Mouse (Mus musculus): ENCODE measurements around the gene Speg.

The Speg gene

GRCm38 (mm10) chr1:75374950-75375936 is at the start of gene Speg:
Speg (plus strand) TSS chr1:75375297.
- POLR2A ChIA-PET = interaction anchor here in 1 of 4 experiments (0.5 kb wide), 1 partner anchor 31 kb away, joined by 3 read pairs; no protein-coding TSS in a partner anchor
- CTCF ChIA-PET = interaction anchor here (0.5 to 1.2 kb wide), 6 partner anchors 32 to 1192 kb away, joined by 3 to 7 read pairs (median 4); no protein-coding TSS in a partner anchor

DNA sequence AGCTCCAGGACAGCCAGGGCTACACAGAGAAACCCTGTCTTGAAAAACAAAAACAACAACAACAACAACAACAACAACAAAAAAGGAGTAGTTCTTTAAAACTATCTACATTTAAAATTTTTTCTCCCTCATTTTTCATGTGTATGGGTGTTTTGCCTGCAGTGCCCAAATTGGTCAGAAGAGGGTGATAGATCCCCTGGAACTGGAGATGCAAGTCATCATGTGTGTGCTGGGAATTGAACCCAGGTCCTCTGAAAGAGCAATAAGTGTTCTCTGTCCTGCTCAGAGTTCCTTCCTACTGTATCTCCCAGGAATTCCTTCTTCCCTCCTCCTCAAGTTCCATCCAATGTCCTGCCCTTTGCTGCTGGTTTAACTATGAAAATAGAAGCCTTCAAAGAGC is 47.6 kb upstream of the Speg start:
- CTCF ChIA-PET = interaction anchor here in 1 of 4 experiments (1.4 kb wide), 1 partner anchor 71 kb away, joined by 4 read pairs; no protein-coding TSS in a partner anchor
- POLR2A ChIA-PET = interaction anchor here in 2 of 4 experiments (1.8 to 3.6 kb wide), 2 partner anchors 10 to 11 kb away, joined by 19 to 24 read pairs; partner anchors contain the start of gene Dnpep (in 2 of the 2)

GRCm38 (mm10) chr1:75331271-75331670 is 43.8 kb upstream of the Speg start:
- CTCF ChIA-PET = interaction anchor here in 1 of 4 experiments (1.0 to 1.9 kb wide), 2 partner anchors 14 kb away, joined by 3 to 10 read pairs; partner anchors contain the start of gene Dnpep
- POLR2A ChIA-PET = interaction anchor here in 2 of 4 experiments (0.9 to 2.4 kb wide), 8 partner anchors 12 to 139 kb away, joined by 3 to 17 read pairs (median 4); partner anchors contain the start of genes Dnpep (in 2 of the 2), Ankzf1 (in 1 of the 2) and Atg9a (in 1 of the 2)

GRCm38 (mm10) chr1:75336461-75336860 is 38.6 kb upstream of the Speg start:
- ChIA-PET POLR2A (interaction anchor here in 2 of 4 experiments (1.3 to 3.4 kb wide), 5 partner anchors 8 to 168 kb away, joined by 4 to 12 read pairs (median 6); partner anchors contain the start of genes Dnpep (in 1 of the 2) and Zfand2b (in 1 of the 2)), CTCF (interaction anchor here in 3 of 4 experiments (0.6 to 1.8 kb wide), 5 partner anchors 13 to 141 kb away, joined by 3 to 6 read pairs (median 4); no protein-coding TSS in a partner anchor)

GRCm38 (mm10) chr1:75337097-75337496 is 38.0 kb upstream of the Speg start:
- ChIA-PET POLR2A (no interaction called here), CTCF (interaction anchor here in 1 of 4 experiments (1.1 kb wide), 1 partner anchor 140 kb away, joined by 3 read pairs; no protein-coding TSS in a partner anchor)

DNA sequence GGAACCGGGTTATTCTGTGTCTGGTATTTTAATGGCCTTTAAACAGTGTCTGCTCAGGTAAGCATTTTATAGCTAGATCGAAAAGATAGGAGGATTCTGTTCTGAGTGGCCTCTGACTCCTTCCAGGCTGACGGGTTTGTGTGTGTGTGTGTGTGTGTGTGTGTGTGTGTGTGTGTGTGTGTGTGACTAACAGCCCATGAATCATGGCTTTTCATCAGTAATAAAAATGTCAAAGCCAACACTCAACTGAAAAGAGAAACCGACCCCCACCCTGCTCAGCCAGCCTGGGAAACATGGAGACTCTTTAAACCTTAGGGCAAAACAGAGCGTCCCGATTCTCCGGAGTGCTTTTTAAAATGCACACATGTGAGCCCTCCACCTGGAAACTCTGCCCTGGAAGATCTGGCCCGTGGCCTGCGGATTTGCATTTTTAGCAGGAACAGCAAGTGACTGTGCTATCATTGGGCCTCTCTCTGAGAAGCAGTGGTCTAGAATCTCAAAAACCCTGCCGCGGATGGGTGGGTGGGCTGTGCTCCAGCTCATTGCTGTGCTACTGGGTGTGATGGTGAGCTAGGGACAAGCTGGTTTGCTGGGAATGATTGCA is 36.9 kb upstream of the Speg start:
- ChIA-PET POLR2A (interaction anchor here in 1 of 4 experiments (1.4 to 1.5 kb wide), 2 partner anchors 10 to 21 kb away, joined by 3 to 4 read pairs; no protein-coding TSS in a partner anchor), CTCF (interaction anchor here in 1 of 4 experiments (0.6 kb wide), 1 partner anchor 180 kb away, joined by 3 read pairs; no protein-coding TSS in a partner anchor)

- ChIA-PET POLR2A (interaction anchor here in 1 of 4 experiments (1.5 kb wide), 1 partner anchor 11 kb away, joined by 3 read pairs; no protein-coding TSS in a partner anchor), CTCF (interaction anchor here in 1 of 4 experiments (2.4 kb wide), 1 partner anchor 128 kb away, joined by 9 read pairs; no protein-coding TSS in a partner anchor)
Observed at GRCm38 (mm10) chr1:75339337-75339736, 35.8 kb upstream of the Speg start.

DNA sequence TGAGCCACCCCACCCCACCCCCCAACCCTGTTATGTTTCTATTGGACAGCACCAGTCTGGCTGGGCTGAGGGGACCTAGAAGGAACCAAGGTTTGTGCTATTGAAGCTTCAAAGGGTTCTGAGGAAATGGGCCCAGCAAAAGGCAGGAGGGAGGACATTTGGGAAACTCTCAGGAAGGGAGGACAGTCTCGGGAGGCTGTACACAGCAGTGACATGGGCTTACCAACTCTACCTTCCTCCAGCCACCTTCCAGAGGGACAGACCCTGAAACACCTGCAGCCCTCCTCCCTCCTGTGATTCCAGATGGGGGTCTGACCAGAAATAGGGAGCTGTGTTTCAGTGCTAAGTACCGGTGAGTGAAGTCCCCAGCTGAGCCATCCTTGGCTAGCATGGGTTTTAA is 34.6 kb upstream of the Speg start:
- CTCF ChIA-PET = interaction anchor here in 3 of 4 experiments (0.7 to 7.4 kb wide), 8 partner anchors 20 to 137 kb away, joined by 3 to 89 read pairs (median 4); partner anchors contain the start of gene Des (in 1 of the 3)
- POLR2A ChIA-PET = interaction anchor here in 1 of 4 experiments (0.6 to 0.7 kb wide), 2 partner anchors 23 to 205 kb away, joined by 4 read pairs; no protein-coding TSS in a partner anchor

GRCm38 (mm10) chr1:75342874-75343416 is 32.2 kb upstream of the Speg start:
- CTCF ChIA-PET = interaction anchor here (0.5 to 7.4 kb wide), 64 partner anchors 8 to 1061 kb away, joined by 3 to 89 read pairs (median 6); partner anchors contain the start of genes Gmppa (in 2 of the 4), Ankzf1 (in 1 of the 4), Atg9a (in 1 of the 4) and Chpf (in 1 of the 4)
- POLR2A ChIA-PET = interaction anchor here (0.6 to 5.1 kb wide), 25 partner anchors 10 to 368 kb away, joined by 3 to 25 read pairs (median 4); partner anchors contain the start of genes Des (in 1 of the 4) and Gmppa (in 1 of the 4)

DNA sequence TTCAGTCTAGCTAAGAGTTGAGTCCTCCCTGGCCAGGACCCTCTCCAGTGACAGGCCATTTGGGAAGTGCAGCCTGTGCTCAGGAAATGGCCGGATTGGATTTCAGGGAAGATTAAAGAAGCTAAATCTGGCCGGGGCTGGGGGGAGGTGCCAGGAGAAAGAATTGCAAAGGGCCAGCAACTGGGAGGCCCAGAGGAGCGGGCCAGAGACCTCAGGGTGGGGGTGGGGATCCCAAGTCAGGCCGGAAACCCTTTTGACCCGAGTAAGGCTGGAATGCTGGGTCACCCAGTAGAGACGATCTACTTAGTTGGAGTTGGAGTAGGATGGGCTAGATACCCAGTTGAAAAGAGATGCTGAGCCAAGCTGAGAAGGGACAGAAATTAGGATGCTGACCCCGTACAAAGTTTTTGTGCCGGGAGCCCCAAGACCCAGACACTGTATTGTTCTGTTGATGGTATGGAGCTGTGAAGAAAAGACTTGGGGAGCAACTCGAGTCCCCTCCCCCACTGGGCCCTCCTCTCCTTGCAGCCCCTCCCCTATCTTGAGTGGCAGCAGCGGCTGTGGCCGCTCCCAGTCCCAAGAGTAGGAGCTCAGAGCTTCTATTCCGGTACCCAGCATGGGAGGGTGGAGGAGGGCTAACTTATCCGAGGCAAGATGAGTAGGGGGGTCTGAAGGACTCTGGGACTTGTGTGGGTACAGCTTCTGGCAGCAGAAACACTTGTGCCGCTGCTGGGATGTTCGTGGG is 30.6 kb upstream of the Speg start:
- POLR2A ChIA-PET = interaction anchor here in 3 of 4 experiments (0.5 to 5.1 kb wide), 32 partner anchors 10 to 557 kb away, joined by 3 to 25 read pairs (median 4); partner anchors contain the start of genes Dnpep (in 2 of the 3), Gmppa (in 2 of the 3) and Des (in 1 of the 3)
- CTCF ChIA-PET = interaction anchor here (0.5 to 7.4 kb wide), 40 partner anchors 10 to 455 kb away, joined by 3 to 89 read pairs (median 5); partner anchors contain the start of genes Gmppa (in 2 of the 4), Chpf (in 1 of the 4), Des (in 1 of the 4) and Dnpep (in 1 of the 4)

- CTCF ChIA-PET = interaction anchor here (0.6 to 7.4 kb wide), 37 partner anchors 13 to 444 kb away, joined by 3 to 89 read pairs (median 4); partner anchors contain the start of genes Gmppa (in 2 of the 4), Chpf (in 1 of the 4), Des (in 1 of the 4) and Dnpep (in 1 of the 4)
- POLR2A ChIA-PET = interaction anchor here (0.5 to 5.1 kb wide), 30 partner anchors 9 to 557 kb away, joined by 3 to 25 read pairs (median 4); partner anchors contain the start of genes Dnpep (in 2 of the 4), Des (in 1 of the 4) and Gmppa (in 1 of the 4)
Observed at GRCm38 (mm10) chr1:75345036-75345935, 29.8 kb upstream of the Speg start.

DNA sequence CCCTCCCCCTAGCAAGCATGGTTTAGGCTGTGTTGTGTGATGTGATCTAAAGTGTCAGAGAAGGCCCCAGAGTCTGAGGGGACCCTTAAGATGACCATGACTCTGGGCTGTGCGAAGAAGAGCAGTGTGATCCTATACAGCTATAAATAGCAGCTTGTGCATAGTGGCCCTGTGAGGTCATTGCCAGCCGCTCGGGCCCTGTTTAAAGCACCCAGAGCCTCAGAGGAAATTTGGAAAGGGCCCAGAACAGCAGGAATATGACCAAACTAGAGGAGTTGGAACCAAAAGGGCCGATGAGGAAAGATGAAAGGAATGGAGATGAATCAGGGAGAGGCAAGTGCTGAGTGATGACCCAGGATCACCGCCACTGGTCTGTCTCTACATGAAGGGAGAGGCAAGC is 27.8 kb upstream of the Speg start:
- ChIA-PET POLR2A (interaction anchor here in 1 of 4 experiments (5.1 kb wide), 1 partner anchor 11 kb away, joined by 25 read pairs; the partner anchor contains the start of gene Des), CTCF (interaction anchor here in 2 of 4 experiments (0.5 to 7.4 kb wide), 3 partner anchors 35 to 122 kb away, joined by 3 to 89 read pairs (median 5); no protein-coding TSS in a partner anchor)

- POLR2A ChIA-PET = interaction anchor here in 2 of 4 experiments (0.6 to 1.9 kb wide), 7 partner anchors 11 to 122 kb away, joined by 3 to 6 read pairs (median 4); partner anchors contain the start of gene Des (in 1 of the 2)
- CTCF ChIA-PET = interaction anchor here in 3 of 4 experiments (0.8 to 1.4 kb wide), 7 partner anchors 25 to 129 kb away, joined by 3 to 4 read pairs (median 3); partner anchors contain the start of gene Ptprn (in 1 of the 3)
Observed at GRCm38 (mm10) chr1:75349275-75349674, 25.8 kb upstream of the Speg start.

GRCm38 (mm10) chr1:75357261-75357660 is 17.8 kb upstream of the Speg start:
- ChIA-PET POLR2A (interaction anchor here in 3 of 4 experiments (0.7 to 4.8 kb wide), 4 partner anchors 12 to 111 kb away, joined by 3 to 25 read pairs (median 10); no protein-coding TSS in a partner anchor), CTCF (interaction anchor here in 1 of 4 experiments (0.7 kb wide), 1 partner anchor 78 kb away, joined by 4 read pairs; the partner anchor contains the start of gene Gmppa)

DNA sequence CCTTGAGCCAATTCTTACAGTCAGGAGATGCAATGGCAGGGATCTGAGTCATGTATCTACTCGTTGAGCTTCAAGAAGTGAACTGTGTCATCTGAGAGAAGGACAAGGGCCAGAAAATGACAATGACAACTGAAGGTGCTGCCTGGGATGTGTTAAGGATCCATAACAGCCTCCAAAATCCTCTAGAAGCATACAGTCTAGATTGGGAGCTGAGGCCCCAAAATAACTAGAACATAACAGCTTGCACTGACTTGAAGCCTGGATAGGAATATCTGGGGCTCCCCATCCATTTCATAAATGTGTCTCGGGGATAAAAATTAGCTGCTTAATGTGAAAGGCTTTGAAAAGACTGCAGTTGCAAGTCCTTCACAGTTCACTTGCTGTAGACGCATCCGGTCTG is 17.1 kb upstream of the Speg start:
- ChIA-PET POLR2A (interaction anchor here in 3 of 4 experiments (0.6 to 4.8 kb wide), 4 partner anchors 13 to 110 kb away, joined by 3 to 25 read pairs (median 8); no protein-coding TSS in a partner anchor), CTCF (interaction anchor here in 2 of 4 experiments (1.6 to 4.7 kb wide), 3 partner anchors 16 to 178 kb away, joined by 6 to 15 read pairs (median 8); partner anchors contain the start of gene Abcb6 (in 1 of the 2))

Measured in embryonic stem cell, embryonic (primary cell).